Mouse (Mus musculus): ENCODE results near the gene Mlh3. TPM values are rescaled to one million over a fixed set of nuclear protein-coding genes. Genes with fewer than 3 reads are reported as not detected.

The Mlh3 gene
- polyA plus RNA-seq, 1 experiment from 2014 or later, result 9.8 TPM

DNA sequence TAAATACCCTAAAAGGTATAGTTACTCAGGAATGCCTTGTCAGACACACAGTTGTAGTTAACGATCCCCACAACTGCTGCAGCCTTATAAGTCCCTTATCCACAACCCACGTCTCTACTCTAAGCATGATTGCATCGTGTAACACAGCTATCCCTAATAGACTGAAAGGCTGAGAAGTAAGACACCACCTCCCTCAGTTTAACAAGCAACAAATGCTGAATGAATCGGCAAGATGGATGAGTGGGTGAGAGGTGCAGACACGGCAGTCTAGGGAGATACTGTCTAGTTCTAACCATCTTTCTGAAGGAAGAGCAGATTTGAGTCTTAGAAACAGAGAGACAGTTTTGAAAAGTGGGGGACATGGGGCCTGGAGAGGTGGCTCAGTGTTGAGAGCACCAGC lies 7.2 kb downstream of the Mlh3 start:
- Histone ChIP-seq H3K4me1 (0 out of 2 replicates have a peak, but pooled peaks cover 2% of the 10 kb centered on the region), H3K4me3 (no peak overlapping the region), H3K36me3 (no peaks in the 10 kb centered on the region; the same call in 1 of the 2 replicates), H3K27me3 (no peaks in the 10 kb centered on the region), H3K9ac (replicated peaks) (no peak overlapping the region), H3K4me2 (replicated peaks) (no peak overlapping the region), H3K9me3 (no peaks in the 10 kb centered on the region), H3K27ac (replicated peaks) (no peak overlapping the region)
- 87% methylated on average over 5 of the region's 5 CpGs for WGBS
- no peak for ATAC-seq (ENCODE audit: low FRiP score, low read depth)

DNA sequence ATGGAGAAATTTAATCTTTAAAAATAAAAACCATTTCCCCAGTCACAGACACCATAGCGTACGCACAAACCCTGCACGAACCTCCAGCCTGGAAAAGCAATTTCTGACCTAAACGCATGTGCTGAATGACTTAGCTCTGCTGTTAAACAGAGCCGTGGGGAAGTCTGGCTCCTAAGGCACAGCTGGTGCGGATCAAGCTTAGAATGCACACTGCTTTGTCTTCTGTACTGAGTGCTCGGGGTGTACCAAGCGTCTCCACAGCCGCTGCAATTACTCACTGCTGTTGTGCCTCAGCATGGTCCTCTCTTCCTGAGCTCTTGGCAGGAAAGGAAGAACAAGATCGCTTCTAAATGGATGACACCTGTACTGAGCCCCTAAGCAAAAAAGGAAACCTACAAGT lies 7.9 kb downstream of the Mlh3 start:
- Histone ChIP-seq H3K4me1 (0 out of 2 replicates have a peak, but pooled peaks cover 2% of the 10 kb centered on the region), H3K27me3 (no peaks in the 10 kb centered on the region), H3K9ac (replicated peaks) (no peak overlapping the region), H3K36me3 (no peaks in the 10 kb centered on the region; the same call in 1 of the 2 replicates), H3K4me2 (replicated peaks) (no peak overlapping the region), H3K9me3 (no peaks in the 10 kb centered on the region), H3K27ac (replicated peaks) (no peak overlapping the region), H3K4me3 (no peak overlapping the region)
- 54% methylated on average over 10 of the region's 10 CpGs for WGBS
- no peak for ATAC-seq (ENCODE audit: low FRiP score, low read depth)

DNA sequence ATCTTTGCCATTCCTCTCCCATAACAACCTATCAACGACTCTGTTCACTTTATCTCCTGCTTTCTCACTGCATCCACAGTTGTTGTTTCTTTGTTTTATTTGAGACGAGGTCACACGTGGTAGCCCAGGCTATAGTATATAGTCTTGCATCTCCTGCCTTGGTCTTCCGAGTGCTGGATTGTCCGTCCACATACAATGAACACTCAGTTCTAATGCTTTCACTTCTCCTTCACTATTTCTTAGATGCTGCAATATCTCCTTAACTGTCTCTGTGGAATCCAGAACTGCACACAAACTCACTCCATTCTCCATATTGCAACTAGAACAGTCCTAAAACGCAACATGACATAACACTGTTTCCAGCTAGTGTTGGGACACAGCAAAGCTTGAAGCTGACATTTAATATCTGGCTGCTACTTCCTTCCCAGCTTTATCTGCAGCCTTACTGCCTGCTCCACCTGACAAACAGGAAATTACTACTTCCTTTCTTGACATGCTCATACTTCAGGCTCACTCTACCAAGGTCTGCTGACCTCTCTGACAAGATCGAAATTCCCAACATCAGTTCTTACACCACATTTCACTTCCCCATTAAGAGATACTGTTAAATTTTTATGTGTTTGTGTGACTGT lies 13.3 kb downstream of the Mlh3 start:
- H3K27me3 ChIP-seq, result no peaks in the 10 kb centered on the region
- no peaks in the 10 kb centered on the region for H3K9me3 ChIP-seq
- H3K4me1 ChIP-seq, result no peaks in the 10 kb centered on the region
- no peak overlapping the region for H3K4me2 ChIP-seq (replicated peaks)
- 86% methylated on average over 7 of the region's 7 CpGs for WGBS
- ATAC-seq (ENCODE audit: low FRiP score, low read depth), result no peak
- H3K27ac ChIP-seq (replicated peaks), result no peak overlapping the region
- H3K4me3 ChIP-seq, result no peak overlapping the region
- H3K9ac ChIP-seq (replicated peaks), result no peak overlapping the region
- H3K36me3 ChIP-seq, result no peaks in the 10 kb centered on the region; the same call in 1 of the 2 replicates

DNA sequence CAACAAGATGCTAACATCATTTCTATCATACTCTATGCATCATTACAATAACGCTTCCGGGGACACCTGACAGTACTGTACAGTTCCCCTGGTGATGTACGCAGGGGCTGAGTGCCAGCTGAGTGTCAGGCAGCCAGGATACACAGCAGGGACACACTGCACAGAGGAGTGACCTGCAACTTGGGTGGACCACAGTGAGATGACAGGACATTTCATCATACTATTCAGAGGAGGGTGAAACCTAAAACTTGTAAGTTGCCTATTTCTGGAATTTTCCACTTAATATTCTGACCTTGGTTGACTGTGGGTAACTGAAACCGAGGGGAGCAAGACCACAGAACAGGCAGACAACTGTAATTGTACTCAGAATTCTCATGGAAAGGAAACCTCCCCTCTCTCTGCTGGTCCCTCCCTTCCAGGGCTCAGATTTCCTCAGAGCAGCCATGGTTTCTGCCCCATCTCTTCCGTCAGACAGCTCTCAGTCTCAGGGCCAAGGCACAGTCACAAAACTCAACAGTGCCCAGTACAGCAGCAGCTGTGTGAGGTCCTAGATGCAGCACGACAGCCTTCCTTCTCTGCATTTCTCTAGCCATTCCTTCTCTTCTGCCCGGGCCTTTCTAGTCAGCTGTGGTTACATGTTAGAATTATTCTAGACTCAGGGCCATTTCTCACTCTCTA lies 14.2 kb downstream of the Mlh3 start:
- H3K4me3 ChIP-seq, result no peak overlapping the region
- no peak for ATAC-seq (ENCODE audit: low FRiP score, low read depth)
- no peak overlapping the region for H3K4me2 ChIP-seq (replicated peaks)
- no peaks in the 10 kb centered on the region for H3K4me1 ChIP-seq
- H3K27me3 ChIP-seq, result no peaks in the 10 kb centered on the region
- 78% methylated on average over 7 of the region's 7 CpGs for WGBS
- no peaks in the 10 kb centered on the region; the same call in 1 of the 2 replicates for H3K36me3 ChIP-seq
- H3K27ac ChIP-seq (replicated peaks), result no peak overlapping the region
- H3K9me3 ChIP-seq, result no peaks in the 10 kb centered on the region
- no peak overlapping the region for H3K9ac ChIP-seq (replicated peaks)

DNA sequence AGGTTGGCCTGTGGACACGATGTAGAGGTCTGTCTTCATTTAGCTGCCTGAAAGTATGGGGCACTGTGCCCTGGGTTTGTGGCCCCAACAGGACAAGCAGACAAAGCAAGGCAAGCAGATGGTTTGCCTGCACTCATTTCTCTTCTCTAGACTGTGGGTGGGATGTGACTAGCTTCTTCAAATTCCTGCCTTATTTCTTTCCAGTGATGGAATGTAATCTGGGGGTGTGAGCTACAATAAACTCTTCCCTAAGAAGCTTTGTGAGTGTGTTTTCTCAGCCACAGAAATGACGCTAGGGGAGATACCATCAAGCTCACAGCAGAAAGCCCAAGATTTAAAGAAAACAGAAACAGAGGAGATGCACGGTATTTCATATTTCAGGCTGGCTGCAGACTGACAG lies 18.3 kb downstream of the Mlh3 start:
- ATAC-seq (ENCODE audit: low FRiP score, low read depth), result no peak
- no peak overlapping the region for H3K4me3 ChIP-seq
- 90% methylated on average over 3 of the region's 3 CpGs for WGBS

DNA sequence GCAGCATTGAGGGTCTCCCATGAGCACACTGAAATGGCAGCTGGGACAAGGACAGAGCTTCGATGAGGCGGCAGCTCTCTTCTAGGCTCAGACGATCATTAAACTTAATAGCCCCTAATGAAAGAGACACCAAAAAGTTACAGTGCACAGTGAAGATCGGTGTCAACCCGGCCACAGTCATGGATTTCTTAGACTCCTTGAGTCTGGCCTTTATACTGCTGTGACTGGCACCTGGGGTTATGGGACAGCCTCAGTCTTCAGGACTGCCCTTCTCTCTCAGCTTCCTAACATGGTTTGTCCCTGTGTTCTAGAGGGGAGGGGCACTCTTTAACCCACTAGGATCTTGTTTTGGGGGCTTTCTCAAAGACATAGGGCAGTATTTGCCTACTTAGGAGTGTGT lies 32.8 kb downstream of the Mlh3 start:
- 89% methylated on average over 5 of the region's 5 CpGs for WGBS
- Histone ChIP-seq H3K36me3 (no peaks in the 10 kb centered on the region), H3K9ac (replicated peaks) (no peak overlapping the region), H3K27me3 (no peaks in the 10 kb centered on the region), H3K4me3 (no peak overlapping the region), H3K9me3 (no peaks in the 10 kb centered on the region), H3K4me2 (replicated peaks) (no peak overlapping the region), H3K4me1 (no peaks in the 10 kb centered on the region), H3K27ac (replicated peaks) (no peak overlapping the region)
- no peak for ATAC-seq (ENCODE audit: low FRiP score, low read depth)

More for the DNA sequence above, 18.3 kb downstream of the Mlh3 start:
- 0 out of 2 replicates have a peak, but pooled peaks cover 8% of the 10 kb centered on the region for H3K36me3 ChIP-seq
- no peaks in the 10 kb centered on the region for H3K9me3 ChIP-seq
- H3K27ac ChIP-seq (replicated peaks), result no peak overlapping the region
- H3K9ac ChIP-seq (replicated peaks), result no peak overlapping the region
- H3K4me1 ChIP-seq, result 0 out of 2 replicates have a peak, but pooled peaks cover 2% of the 10 kb centered on the region
- H3K27me3 ChIP-seq, result no peaks in the 10 kb centered on the region
- H3K4me2 ChIP-seq (replicated peaks), result no peak overlapping the region

DNA sequence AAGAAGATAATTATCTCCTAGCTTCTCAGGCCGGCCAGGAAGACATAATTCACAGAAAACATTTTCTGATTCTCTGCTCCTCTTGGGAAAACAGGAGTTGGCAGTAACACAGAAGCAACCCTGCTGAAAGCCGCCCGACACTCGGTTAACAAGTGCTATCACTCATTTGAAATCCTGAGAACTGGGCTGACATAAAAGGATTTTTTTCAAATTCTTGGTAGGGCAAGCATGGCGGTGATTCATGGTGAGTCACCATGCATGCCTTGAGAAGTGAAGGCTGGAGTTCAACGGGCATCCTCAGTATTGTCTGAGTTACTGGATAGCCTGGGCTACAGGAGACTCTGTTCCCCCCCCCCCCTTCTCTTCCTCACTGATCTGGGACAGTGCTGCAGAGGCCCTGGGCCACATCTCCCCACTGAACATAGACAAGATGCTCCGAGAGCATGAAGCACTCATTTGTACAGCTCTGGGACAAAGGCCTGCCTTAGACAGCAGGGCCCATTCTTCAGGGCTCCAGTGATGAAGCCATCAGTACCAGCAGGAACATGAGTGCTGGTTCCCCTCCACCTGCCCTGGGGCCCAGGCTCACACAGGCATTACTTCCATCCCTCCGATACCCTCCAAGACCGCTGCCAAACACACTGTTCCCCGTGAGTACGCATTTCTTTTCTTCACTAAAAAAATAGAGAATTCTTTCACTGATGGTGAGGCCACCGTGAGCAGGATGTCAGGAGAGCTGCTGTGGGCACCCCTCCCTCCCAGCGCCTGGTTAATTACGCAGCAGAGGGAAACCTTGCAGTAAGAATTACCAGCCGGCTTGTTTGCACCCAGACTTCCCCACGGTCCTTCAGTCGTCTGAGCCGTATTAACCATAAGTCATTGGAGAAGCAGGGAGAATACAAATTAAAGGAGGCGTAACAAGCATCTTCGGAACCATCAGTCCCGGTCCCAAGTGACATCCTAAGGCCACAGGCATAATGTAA lies 36.7 kb downstream of the Mlh3 start:
- no peak overlapping the region for H3K9ac ChIP-seq (replicated peaks)
- no peak overlapping the region for H3K27ac ChIP-seq (replicated peaks)
- no peaks in the 10 kb centered on the region for H3K4me1 ChIP-seq
- no peaks in the 10 kb centered on the region for H3K9me3 ChIP-seq
- H3K4me3 ChIP-seq, result no peak overlapping the region
- no peaks in the 10 kb centered on the region for H3K36me3 ChIP-seq
- 78% methylated on average over 21 of the region's 21 CpGs for WGBS
- ATAC-seq (ENCODE audit: low FRiP score, low read depth), result no peak
- H3K27me3 ChIP-seq, result no peaks in the 10 kb centered on the region
- no peak overlapping the region for H3K4me2 ChIP-seq (replicated peaks)

DNA sequence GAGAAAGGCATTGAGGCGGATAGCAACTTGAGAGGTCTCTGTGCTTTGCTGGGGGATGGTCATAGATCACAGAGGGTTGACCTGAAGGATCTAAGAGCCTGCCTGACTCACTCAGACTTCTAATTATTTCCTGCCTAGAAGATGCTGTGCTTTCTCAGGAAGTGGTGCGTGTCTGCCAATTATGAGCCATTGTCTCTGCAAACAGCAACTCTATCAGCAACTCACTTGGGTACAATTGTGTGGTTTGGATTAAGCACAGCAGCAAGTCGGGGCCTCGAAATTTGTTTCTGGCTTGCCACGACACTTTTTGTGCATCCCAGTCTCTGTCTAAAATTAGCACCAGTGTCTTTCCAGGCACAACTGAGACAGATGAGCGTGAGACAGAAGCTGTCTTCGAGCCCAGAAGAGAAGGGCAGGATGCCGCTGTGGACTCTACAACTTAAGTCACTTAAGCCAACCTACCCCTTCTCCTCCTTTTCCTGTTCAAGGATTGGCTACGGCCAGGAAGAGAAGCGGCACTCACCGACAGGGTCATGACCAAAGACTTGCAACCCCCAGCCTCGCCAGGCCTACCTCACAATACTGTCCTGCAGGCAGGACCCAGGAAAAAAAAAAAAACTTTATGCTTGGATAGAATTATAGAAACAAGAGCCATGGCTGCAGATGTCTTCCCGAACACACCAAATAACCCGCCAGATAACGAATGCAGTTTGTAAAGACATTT lies 42.4 kb downstream of the Mlh3 start:
- Histone ChIP-seq H3K4me2 (replicated peaks) (no peak overlapping the region), H3K4me1 (no peaks in the 10 kb centered on the region), H3K27ac (replicated peaks) (no peak overlapping the region), H3K9me3 (no peaks in the 10 kb centered on the region), H3K4me3 (no peak overlapping the region), H3K9ac (replicated peaks) (no peak overlapping the region), H3K36me3 (peaks cover 43% of the 10 kb centered on the region), H3K27me3 (no peaks in the 10 kb centered on the region)
- no peak for ATAC-seq (ENCODE audit: low FRiP score, low read depth)
- WGBS, result 79% methylated on average over 15 of the region's 15 CpGs

DNA sequence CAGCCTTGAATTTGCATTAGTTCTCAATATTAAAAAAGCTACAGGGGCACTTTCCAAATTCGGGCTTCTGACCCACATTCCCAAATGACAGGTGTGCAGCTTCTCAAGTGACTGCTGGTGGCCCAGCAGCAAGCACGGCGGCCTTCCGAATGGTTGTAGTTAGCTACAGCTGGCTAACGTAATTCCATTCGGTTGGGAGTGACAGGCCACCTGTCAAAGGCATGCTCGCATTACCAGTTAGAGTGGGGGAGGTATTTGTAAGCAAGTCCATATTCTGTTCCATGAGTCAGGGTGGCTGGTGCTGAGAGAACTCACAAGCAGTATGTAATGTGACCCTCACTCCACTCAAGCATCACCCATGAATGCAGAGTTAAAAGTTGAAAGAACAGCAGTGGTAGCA lies 43.2 kb downstream of the Mlh3 start:
- H3K4me1 ChIP-seq, result no peaks in the 10 kb centered on the region
- H3K9ac ChIP-seq (replicated peaks), result no peak overlapping the region
- H3K27ac ChIP-seq (replicated peaks), result no peak overlapping the region
- H3K36me3 ChIP-seq, result peaks cover 51% of the 10 kb centered on the region
- no peaks in the 10 kb centered on the region for H3K27me3 ChIP-seq
- ATAC-seq (ENCODE audit: low FRiP score, low read depth), result no peak
- H3K9me3 ChIP-seq, result no peaks in the 10 kb centered on the region
- WGBS, result 83% methylated on average over 7 of the region's 7 CpGs
- H3K4me2 ChIP-seq (replicated peaks), result no peak overlapping the region
- H3K4me3 ChIP-seq, result no peak overlapping the region

DNA sequence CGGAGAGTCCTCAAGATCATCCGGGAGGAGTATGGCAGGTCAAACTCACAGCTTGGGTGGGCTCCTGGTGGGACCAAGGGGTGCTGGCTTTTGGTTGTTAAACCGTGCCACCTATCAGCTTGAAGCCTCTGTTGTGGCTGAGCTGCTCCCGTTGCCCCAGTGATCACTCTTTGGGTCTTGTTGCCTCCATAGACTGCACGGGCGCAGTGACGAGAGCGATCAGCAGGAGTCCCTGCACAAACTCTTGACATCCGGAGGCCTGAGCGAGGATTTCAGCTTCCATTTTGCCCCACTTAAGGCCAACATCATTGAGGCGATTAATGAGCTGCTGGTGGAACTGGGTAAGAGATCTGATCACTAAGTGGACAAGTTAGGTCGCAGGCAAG lies 50.5 kb downstream of the Mlh3 start:
- Histone ChIP-seq H3K9me3 (no peaks in the 10 kb centered on the region), H3K4me1 (peaks cover 23% of the 10 kb centered on the region), H3K9ac (replicated peaks) (peak overlapping the region; percentile 77), H3K4me3 (peak overlapping the region; percentile 91), H3K36me3 (peaks cover 42% of the 10 kb centered on the region), H3K4me2 (replicated peaks) (peak overlapping the region; percentile 86), H3K27me3 (no peaks in the 10 kb centered on the region), H3K27ac (replicated peaks) (peak overlapping the region; percentile 54)
- peak; percentile 18; the same call in 1 of the 2 replicates for ATAC-seq (ENCODE audit: low FRiP score, low read depth)
- 4% methylated on average over 12 of the region's 12 CpGs for WGBS

DNA sequence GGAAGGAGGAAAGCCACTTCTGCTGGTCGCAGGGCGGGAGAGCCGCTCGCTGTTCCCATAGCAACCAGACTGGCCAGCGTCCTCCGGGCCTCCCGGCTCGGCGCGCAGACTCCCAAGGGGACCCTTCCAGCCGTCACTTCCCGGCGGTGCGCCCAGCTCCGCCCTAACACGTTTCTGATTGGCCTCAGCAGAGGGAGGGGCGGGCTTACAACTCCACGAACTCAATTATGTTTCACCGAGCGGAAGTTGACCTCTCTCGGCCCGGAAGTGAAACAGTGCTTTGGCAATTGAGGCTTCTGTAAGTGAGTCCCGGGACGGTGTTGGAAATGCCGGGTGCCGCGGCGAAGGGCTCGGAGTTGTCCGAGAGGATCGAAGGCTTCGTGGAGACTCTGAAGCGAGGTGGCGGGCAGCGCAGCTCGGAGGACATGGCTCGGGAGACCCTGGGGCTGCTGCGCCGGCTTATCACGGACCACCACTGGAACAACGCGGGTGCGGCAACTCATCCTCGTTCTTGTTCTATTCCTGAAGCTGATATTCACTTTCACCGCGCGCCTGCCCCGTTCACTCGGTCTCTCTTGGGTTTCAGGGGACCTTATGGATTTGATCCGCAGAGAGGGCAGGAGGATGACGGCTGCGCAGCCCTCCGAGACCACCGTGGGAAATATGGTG lies 51.0 kb downstream of the Mlh3 start, which contains the start of gene Eif2b2:
Gene Eif2b2, plus strand, starts transcription at position 246 of the 669 bp plus-strand sequence.
- under 1% methylated on average over 53 of the region's 54 CpGs for WGBS
- H3K9me3 ChIP-seq, result no peaks in the 10 kb centered on the region
- H3K4me2 ChIP-seq (replicated peaks), result peak within 1 kb of the TSS; percentile 86
- peaks cover 23% of the 10 kb centered on the region for H3K4me1 ChIP-seq
- H3K27me3 ChIP-seq, result no peaks in the 10 kb centered on the region
- peak; percentile 100 for ATAC-seq (ENCODE audit: low FRiP score, low read depth)
- H3K27ac ChIP-seq (replicated peaks), result peak within 1 kb of the TSS; percentile 54
- H3K9ac ChIP-seq (replicated peaks), result peak within 1 kb of the TSS; percentile 77
- peaks cover 37% of the 10 kb centered on the region for H3K36me3 ChIP-seq
- peak within 1 kb of the TSS; percentile 91 for H3K4me3 ChIP-seq
